Mouse (Mus musculus): ENCODE results near the gene Zswim8.

Zswim8 gene

GRCm38 (mm10) chr14:20707201-20708190 is at the start of gene Zswim8:
Gene Zswim8, plus strand, starts transcription at chr14:20707552.
- DNase-seq = peak; percentile 91 to 95

GRCm38 (mm10) chr14:20658326-20658725 is 49.0 kb upstream of the Zswim8 start:
- peak in 1 of 2 experiments; percentile 45 for DNase-seq

DNA sequence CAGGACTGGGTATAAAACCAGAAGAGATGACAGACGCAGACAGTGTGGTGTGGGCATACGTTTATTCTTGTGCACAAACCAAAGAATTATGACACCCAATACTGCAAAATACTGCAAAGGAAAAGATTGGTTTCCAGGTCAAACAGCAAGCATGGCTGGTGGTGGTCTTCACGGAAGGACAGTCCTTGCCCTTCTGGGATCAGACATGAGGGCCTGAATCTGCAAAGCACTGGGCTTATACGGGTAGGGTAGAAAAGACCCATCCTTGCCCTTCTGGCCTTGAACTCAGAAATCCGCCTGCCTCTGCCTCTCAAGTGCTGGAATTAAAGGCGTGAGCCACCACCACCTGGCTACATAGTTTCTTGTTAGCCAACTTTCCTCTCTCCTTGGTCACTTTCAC is 48.5 kb upstream of the Zswim8 start:
- DNase-seq = no peak

DNA sequence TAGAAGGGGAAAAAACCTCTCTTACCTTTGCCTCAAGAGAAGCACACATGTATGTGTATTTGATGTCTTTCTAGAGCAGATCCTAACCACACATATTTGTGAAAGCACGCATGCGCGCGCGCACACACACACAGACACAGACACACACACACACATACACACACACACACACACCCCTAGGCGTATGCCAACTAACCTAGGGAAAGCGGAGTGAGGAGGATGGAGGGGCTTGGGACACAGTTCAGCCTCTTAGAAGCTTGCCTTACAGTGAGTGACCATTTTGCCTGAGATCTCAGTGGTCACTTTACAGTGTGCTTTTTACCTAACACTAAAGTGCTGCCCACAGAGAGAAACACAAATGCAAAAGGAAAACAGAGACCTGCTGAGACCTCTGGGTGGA is 47.7 kb upstream of the Zswim8 start:
- DNase-seq = no peak

GRCm38 (mm10) chr14:20660827-20661660 is 46.3 kb upstream of the Zswim8 start:
- DNase-seq = peak; percentile 92 to 96

GRCm38 (mm10) chr14:20661661-20662331 is 45.6 kb upstream of the Zswim8 start:
- DNase-seq = no peak

- no peak for DNase-seq
Measured at GRCm38 (mm10) chr14:20662740-20663139, 44.6 kb upstream of the Zswim8 start.

DNA sequence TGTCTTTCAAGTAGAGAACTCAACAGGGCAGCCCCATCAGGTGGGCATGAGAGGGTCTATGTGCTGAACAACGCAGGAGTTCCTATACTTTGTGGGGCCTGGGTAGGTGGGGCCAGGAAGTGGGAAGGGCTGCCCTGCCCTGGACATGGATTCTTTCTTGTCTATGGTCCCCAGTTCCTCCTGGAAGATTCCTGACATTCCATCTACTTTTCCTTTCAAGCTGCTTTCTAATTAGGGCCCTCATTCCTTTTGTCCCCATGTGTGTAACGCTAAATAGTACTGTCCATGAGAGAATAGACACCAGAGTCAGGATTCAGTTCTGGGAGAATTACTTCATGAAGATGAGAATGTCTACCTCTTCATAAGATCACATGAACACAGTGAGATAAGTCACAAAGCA is 43.8 kb upstream of the Zswim8 start:
- DNase-seq = no peak

- DNase-seq = no peak
Measured at GRCm38 (mm10) chr14:20664436-20664835, 42.9 kb upstream of the Zswim8 start.

DNA sequence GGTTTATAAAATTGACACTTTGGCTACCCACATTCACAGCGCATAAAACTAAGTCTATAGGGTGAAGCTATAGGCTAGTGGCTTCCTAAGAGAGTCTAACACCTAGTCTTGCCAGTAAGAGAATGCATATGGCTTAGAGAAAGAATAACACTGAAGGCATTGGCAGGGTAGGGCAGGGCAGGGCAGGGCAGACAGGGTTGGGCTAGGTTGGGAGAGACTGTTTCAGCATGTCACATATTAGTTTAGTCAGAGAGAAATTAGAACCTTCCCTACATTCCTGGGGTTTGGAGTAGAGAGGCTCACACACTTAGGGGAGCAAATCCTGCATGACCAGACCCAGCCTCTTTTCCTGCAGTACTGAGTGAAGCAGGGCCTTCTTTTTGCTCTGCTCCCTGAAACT is 39.9 kb upstream of the Zswim8 start:
- no peak for DNase-seq

DNA sequence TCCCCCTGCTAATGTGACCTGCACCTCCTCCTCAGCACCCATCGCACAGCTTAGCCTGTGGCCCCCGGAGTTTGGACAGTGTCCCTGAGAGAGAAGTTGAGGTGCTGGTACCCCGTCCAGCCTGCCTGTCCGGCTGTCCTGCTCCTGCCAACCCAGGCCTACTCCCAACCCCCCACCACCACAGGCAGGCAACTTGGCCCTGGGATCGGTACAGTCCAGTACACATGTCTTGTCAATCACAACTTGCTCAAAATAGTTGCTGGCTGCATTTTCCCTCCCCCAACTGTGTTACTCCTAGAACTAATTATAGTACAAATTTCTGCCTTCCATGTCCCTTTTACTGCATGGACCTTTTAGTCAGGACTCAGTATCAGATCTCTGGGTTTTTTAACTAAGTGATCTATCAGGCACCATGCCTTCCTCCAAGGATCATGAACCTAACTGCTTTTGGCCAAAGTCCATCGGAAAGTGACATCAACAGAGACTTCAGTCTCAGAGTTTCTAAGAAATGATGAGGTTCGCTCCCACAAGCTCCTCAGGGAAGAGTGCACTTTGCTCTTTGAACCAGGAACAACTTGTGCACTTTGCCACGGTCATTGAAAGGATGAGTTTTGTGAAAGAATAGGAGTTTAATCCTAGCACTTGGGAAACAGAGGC is 39.1 kb upstream of the Zswim8 start, which contains the start of gene Synpo2l:
Gene Synpo2l (minus strand): TSS at position 201 of the 657 bp plus-strand sequence.
- no peak for DNase-seq

DNA sequence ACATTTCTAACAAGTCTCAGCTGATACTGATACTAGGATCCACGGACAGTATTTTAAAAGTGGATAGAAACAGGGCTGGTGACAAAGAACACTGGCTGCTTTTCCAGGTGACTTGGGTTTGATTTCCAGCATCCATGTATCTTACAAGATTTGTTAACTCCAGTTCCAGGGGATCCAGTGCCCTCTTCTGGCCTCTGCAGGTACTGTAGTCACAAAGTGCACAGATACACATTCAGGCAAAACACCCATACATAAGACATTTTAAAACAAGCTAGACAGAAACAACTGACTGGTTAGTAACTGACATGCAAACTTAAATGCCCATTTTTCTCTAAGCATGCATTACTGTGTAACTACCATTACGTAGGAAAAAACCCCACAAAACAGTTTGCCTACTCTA is 34.4 kb upstream of the Zswim8 start:
- DNase-seq = peak; percentile 68 to 76

DNA sequence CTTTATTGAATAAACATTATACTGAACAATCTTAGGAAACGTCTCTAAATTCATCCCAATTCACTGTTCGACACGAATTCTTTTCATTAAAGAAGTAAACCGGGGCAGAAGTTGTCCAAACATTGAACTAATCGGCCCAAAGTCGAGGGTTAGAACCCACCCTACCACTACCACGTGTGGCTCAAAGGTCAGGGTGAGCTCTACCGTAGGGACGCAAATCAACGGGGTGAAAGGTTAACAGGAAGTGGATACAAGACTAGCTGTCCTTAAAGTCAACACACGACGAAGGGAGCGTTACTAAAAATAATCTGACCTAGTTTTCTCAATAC is 33.7 kb upstream of the Zswim8 start:
- peak; percentile 42 to 61 for DNase-seq

DNA sequence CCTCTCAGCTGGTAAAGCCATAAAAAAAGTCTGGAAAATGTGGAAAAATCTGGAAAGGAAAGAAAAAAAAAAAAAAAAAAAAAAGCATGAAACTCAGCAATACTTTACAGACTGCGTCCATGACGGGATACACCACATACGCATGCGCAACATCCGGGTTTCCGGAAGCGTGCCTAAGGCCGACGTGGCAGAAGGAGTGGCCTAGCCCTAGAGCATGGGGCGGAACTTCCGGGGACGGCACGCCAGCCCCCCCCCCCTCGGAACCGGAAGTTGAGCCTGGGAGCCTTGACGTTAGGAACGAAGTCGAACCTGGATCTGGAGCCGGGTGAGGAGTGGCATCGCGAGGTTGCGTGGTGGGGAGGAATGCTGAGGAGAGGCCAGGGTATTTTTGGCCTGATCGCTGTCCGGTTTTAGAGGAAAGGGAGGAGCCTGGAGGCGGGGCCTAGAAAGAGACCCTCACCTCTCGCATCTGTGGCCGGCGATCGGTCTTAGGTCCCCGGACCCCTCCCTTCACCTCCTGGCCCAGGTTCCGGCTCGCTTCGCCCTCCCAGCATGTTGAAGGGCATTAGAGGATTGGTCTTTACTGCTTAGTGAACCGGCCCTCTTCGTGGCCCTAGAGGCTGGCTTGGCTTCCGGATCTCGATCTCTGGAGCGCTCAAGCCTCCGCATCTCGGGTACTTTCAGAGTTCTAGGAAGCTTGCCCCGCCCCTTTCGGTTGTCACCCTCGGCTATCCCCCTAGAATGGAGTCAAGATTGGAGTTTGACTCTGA is 33.1 kb upstream of the Zswim8 start, which contains the start of gene Sec24c:
Gene Sec24c (plus strand): TSS at position 245 of the 770 bp plus-strand sequence.
- peak; percentile 99 for DNase-seq

GRCm38 (mm10) chr14:20677906-20678305 is 29.4 kb upstream of the Zswim8 start:
- no peak for DNase-seq

DNA sequence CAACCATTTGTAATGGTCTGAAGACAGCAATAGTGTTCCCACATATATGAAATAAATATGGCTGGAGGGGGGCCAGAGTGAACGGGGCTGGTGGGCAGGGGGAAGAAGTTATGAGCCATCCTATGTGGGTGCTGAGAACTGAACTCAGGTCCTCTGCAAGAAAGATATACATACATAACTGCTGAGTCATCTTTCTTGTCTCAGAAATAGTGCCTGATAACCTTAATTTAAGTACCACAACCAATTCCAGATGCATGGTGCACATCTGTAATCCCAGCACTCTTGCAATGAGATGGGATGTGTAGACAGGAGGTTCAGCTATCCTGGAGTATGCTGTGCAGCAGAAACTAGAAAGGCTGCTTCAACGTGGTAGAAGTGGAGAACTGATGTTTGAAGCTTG is 25.6 kb upstream of the Zswim8 start:
- DNase-seq = no peak

DNA sequence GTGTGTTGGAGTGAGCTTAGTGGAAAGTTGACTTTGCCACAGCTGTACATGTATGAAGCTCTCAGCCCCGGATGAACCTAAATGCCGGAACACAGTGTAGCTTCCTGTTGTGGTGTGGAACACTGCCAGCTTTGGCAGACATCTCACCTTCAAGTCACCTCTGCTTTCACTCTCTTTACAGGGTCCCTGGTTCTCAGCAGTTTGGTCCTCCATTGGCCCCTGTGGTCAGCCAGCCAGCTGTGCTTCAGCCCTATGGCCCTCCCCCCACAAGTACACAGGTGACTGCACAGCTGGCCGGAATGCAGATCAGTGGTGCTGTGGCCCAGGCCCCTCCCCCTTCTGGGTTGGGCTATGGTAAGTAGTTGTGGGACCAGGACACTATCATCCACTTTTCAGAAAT is 24.9 kb upstream of the Zswim8 start:
- peak; percentile 32 to 56 for DNase-seq

DNA sequence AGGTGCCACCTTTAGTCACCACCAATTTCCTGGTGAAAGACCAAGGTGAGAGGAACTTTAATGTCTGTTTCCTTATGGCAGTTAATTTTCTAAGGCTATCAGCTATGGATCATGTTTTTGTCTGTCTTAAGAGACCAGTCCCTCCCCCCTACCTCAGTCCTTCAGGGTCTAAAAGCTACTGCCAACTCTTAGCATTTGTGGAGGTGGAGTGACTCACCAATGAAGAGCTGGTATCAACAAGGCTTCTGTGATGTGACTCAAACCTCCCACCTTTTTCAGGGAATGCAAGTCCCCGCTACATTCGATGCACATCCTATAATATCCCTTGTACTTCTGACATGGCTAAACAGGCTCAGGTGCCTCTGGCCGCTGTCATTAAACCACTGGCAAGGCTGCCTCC is 20.8 kb upstream of the Zswim8 start:
- DNase-seq = no peak

DNA sequence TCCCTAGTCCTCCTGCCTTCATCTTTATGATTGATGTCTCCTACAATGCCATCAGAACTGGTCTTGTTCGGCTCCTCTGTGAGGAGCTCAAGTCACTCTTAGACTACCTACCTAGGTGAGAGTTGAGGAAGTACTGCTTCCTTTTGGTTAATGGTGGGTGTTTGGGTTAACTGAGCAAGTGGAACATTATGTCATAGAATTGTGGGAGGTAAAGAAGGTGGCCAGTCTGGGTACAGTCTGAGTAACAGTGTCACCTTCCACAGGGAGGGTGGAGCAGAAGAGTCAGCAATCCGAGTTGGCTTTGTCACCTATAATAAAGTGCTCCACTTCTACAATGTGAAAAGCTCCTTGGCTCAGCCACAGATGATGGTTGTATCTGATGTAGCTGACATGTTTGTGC is 18.3 kb upstream of the Zswim8 start:
- DNase-seq = no peak

DNA sequence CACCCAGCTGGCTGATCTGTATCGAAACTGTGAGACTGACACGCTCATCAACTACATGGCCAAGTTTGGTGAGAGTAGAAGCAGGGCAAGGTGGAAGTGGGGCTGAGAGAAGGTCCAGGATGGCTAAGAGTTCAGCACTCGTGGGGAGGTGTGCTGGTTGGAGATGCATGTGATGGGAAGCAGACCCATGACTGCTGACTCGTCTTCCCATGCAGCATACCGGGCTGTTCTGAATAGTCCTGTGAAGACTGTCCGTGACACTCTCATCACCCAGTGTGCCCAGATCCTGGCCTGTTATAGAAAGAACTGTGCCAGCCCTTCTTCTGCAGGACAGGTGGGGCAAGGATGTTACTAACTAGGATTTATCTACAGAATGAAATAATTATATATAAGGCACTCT is 15.6 kb upstream of the Zswim8 start:
- no peak for DNase-seq

GRCm38 (mm10) chr14:20693589-20694101 is 13.7 kb upstream of the Zswim8 start:
- DNase-seq = no peak

All from kidney, postnatal 4 days (tissue).